In the genomic region with DNA sequence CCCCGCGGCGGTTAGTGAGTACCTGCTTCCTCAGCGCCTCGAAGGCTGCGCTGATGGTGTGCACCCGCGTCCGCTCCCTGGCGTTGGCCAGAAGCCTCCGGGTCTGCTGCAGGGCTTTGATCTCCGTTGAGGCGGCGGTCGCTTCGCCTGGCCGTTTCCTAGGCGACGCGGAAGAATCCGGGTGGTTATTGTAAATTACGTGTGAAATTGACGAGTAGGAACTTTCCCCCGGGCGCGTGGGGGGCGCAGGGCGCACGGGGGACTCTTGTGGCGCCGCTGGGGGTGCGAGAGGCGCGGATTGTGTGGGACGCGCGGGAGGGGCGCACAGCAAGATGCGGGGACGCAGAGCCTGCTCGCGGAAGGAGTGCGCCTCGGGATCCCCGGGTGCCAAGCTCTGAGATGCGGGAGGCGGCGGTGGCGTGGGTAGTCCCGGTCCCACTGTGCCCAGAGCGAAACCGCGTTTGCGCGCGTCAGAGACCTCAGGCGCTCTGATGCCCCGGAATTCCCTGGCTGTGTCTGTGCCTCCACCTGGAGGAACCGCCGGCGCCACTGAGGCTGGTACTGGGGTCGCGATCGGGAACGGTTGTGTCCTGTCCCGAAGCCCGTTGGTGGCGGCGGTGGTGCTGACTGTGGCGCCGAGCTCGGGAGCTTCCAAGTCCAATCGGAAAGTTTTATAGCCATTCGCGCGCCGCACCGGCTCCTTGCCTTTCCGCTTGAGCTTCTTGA, we compare ENCODE assay signal across 8 mouse cellular contexts. TPM values are rescaled to one million over a fixed set of nuclear protein-coding genes. Genes with fewer than 3 reads are reported as not detected.
DNase-seq lines count a peak whose midpoint lies in the region; ATAC-seq and TF ChIP-seq lines count a peak whose summit lies in the region.

No protein-coding gene starts in this region.

- peak; percentile 42 for DNase-seq in gastrocnemius, postnatal 10 days
- no peak for DNase-seq in gastrocnemius, adult 8-10 months (ENCODE audit: low spot score in 2 of 2)
- DNase-seq in ES-CJ7 (ENCODE audit: low read depth, low spot score), result peak; percentile 64
- no peak for DNase-seq in liver, postnatal 0 days
- peak; percentile 27 for DNase-seq in right cerebral cortex, postnatal 14 days
- no peak for DNase-seq in natural killer cell, adult 2 months (ENCODE audit: low spot score in 2 of 2)

- no peaks in the 10 kb centered on the region for H3K9me3 ChIP-seq in embryonic facial prominence, embryonic 13.5 days
- H3K9me3 ChIP-seq in hindbrain, embryonic 16.5 days (ENCODE audit: control insufficient read depth, low read length), result no peaks in the 10 kb centered on the region
- H3K9me3 ChIP-seq in liver, postnatal 0 days (ENCODE audit: low read length), result no peaks in the 10 kb centered on the region

- under 1% methylated on average over 79 of the region's 79 CpGs for WGBS in embryonic facial prominence, embryonic 13.5 days
- under 1% methylated on average over 69 of the region's 79 CpGs for WGBS in hindbrain, embryonic 16.5 days
- WGBS in liver, postnatal 0 days (ENCODE audit: insufficient replicate concordance), result under 1% methylated on average over 79 of the region's 79 CpGs

- H3K4me3 ChIP-seq in embryonic facial prominence, embryonic 13.5 days, result peak overlapping the region; percentile 61
- H3K4me3 ChIP-seq in hindbrain, embryonic 16.5 days (ENCODE audit: low read length), result peak overlapping the region; percentile 61
- H3K4me3 ChIP-seq in liver, postnatal 0 days (ENCODE audit: low read depth, low read length), result peak overlapping the region; percentile 60

- H3K4me1 ChIP-seq in embryonic facial prominence, embryonic 13.5 days, result peaks cover 64% of the 10 kb centered on the region
- peaks cover 31% of the 10 kb centered on the region for H3K4me1 ChIP-seq in hindbrain, embryonic 16.5 days (ENCODE audit: control insufficient read depth, insufficient read depth, low read depth, low read length)
- H3K4me1 ChIP-seq in liver, postnatal 0 days (ENCODE audit: insufficient read depth), result peaks cover 5% of the 10 kb centered on the region

- ATAC-seq in embryonic facial prominence, embryonic 13.5 days (ENCODE audit: insufficient number of reproducible peaks, insufficient read depth, low FRiP score, low TSS enrichment, low read depth), result no peak
- ATAC-seq in hindbrain, embryonic 16.5 days, result peak; percentile 28; the same call in 1 of the 2 replicates
- ATAC-seq in liver, postnatal 0 days, result no peak

- H3K36me3 ChIP-seq in embryonic facial prominence, embryonic 13.5 days, result no peaks in the 10 kb centered on the region
- H3K36me3 ChIP-seq in hindbrain, embryonic 16.5 days (ENCODE audit: control insufficient read depth, insufficient read depth, low read length), result no peaks in the 10 kb centered on the region
- no peaks in the 10 kb centered on the region for H3K36me3 ChIP-seq in liver, postnatal 0 days (replicated peaks; ENCODE audit: insufficient read depth, low read length)

- TF ChIP-seq CTCF in liver, postnatal 0 days (IDR thresholded peaks at IDR 0.05; ENCODE audit: low read depth), result no peak

- peak overlapping the region; percentile 93 for H3K4me2 ChIP-seq in embryonic facial prominence, embryonic 13.5 days
- peak overlapping the region; percentile 100 for H3K4me2 ChIP-seq in hindbrain, embryonic 16.5 days (ENCODE audit: low read length)
- peak overlapping the region; percentile 89 for H3K4me2 ChIP-seq in liver, postnatal 0 days (ENCODE audit: low read depth, low read length)

- peak overlapping the region; percentile 79 for H3K9ac ChIP-seq in embryonic facial prominence, embryonic 13.5 days
- peak overlapping the region; percentile 65 for H3K9ac ChIP-seq in hindbrain, embryonic 16.5 days (ENCODE audit: low read depth, low read length)
- H3K9ac ChIP-seq in liver, postnatal 0 days (replicated peaks), result peak overlapping the region; percentile 53

- H3K27me3 ChIP-seq in embryonic facial prominence, embryonic 13.5 days, result peaks cover 45% of the 10 kb centered on the region
- peaks cover 32% of the 10 kb centered on the region for H3K27me3 ChIP-seq in hindbrain, embryonic 16.5 days (replicated peaks; ENCODE audit: control insufficient read depth, insufficient read depth, low read length)
- H3K27me3 ChIP-seq in liver, postnatal 0 days (ENCODE audit: insufficient read depth, low read length), result peaks cover 72% of the 10 kb centered on the region

- H3K27ac ChIP-seq in embryonic facial prominence, embryonic 13.5 days, result peak overlapping the region; percentile 80
- peak overlapping the region; percentile 8; the same call in 1 of the 2 replicates for H3K27ac ChIP-seq in hindbrain, embryonic 16.5 days (ENCODE audit: low read depth, low read length)
- H3K27ac ChIP-seq in liver, postnatal 0 days (ENCODE audit: low read depth), result no peak overlapping the region

- TF ChIP-seq EP300 in liver, postnatal 0 days (IDR thresholded peaks at IDR 0.05; ENCODE audit: low read depth), result no peak

RNA-seq across cellular contexts. Expression of gene Atoh8, which starts 0.8 kb away (rescaled TPM):
- 1 to 10 TPM; 4.0 to 4.6 TPM for total RNA-seq in gastrocnemius, postnatal 10 days (2021)
- 1 to 10 TPM; 2.5 to 3.6 (median 3.2) TPM for total RNA-seq in gastrocnemius, adult 8-10 months (2022)
- polyA plus RNA-seq in embryonic facial prominence, embryonic 13.5 days (2015; fragmentation: Nextera tagmentation; extraction: Ambion mirVana), result 17.6 and 19.8 TPM in 2 replicates
- polyA plus RNA-seq in hindbrain, embryonic 16.5 days (2015; fragmentation: Nextera tagmentation; extraction: Ambion mirVana), result 3.9 and 4.7 TPM in 2 replicates
- polyA plus RNA-seq in liver, postnatal 0 days (2015; fragmentation: Nextera tagmentation; extraction: Ambion mirVana), result 0.96 and 1.3 TPM in 2 replicates

Comparison
In these comparisons a context has a peak if more than half of its experiments do, and no peak if none do; other contexts are left out.
1. DNase-seq: peak in gastrocnemius, postnatal 10 days (single experiment), ES-CJ7 (single experiment) and right cerebral cortex, postnatal 14 days (single experiment); none in gastrocnemius, adult 8-10 months (0 of 2), liver, postnatal 0 days (single experiment) and natural killer cell, adult 2 months (0 of 2).
2. Peak in every context shown above with its lines, with median percentiles within 50 percentile points of each other: H3K4me2 ChIP-seq, H3K4me3 ChIP-seq and H3K9ac ChIP-seq.